Mouse (Mus musculus): ENCODE results near the gene Lcp1.

- TF ChIP-seq CTCF (IDR thresholded peaks at IDR 0.05; ENCODE audit: control insufficient read depth, insufficient read depth, insufficient read length) (no peak), CEBPB (IDR thresholded peaks at IDR 0.05; ENCODE audit: low read depth) (no peak), USF1 (IDR thresholded peaks at IDR 0.05; ENCODE audit: low read depth) (no peak)
Observed at GRCm38 (mm10) chr14:75206307-75206706, 75.4 kb downstream of the Lcp1 start.

Data from C2C12 (cell line).